ENCODE assay signal across 10 mouse cellular contexts in the genomic region with DNA sequence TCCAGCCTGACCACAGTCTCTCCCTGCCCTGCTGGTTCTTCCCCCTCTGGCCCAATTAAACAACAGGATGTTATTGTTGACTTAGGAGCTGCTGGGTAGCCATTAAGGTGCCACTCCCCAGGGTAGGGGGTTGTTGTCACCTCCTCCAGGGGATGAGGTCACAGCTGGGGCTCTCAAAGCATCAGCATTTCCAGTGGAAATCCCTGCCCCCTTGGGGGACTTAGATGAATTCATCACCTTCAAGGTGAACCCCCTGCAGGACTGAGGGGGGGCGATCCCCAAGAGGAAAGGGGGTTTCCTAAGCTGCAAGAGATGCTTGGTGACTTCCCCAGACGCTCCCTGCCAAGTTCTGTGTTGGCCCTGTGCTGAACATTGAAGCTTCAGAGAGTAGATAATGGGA. TPM values are rescaled to one million over a fixed set of nuclear protein-coding genes. Genes with fewer than 3 reads are reported as not detected.
DNase-seq lines count a peak whose midpoint lies in the region; ATAC-seq and TF ChIP-seq lines count a peak whose summit lies in the region.
"Had no signal": no experiment of that assay in that cellular context is flagged by ENCODE, and none has a peak within 500 bp of the region (broad histone marks: within the 10 kb centered on the region; RNA-seq: fewer than 3 reads in every experiment).

No protein-coding gene starts in this region.

- H3K4me2 ChIP-seq in heart, embryonic 12.5 days, result no peak overlapping the region
- H3K4me2 ChIP-seq in lung, postnatal 0 days (replicated peaks; ENCODE audit: low read depth, low read length), result peak overlapping the region; percentile 95
- H3K4me2 ChIP-seq: limb, embryonic 13.5 days had no signal

- no peaks in the 10 kb centered on the region for H3K36me3 ChIP-seq in heart, embryonic 12.5 days
- H3K36me3 ChIP-seq in lung, postnatal 0 days (ENCODE audit: insufficient read depth, low read length), result no peaks in the 10 kb centered on the region
- H3K36me3 ChIP-seq: limb, embryonic 13.5 days had no signal

- no peak for TF ChIP-seq POLR2A in cortical plate, adult 2 months (IDR thresholded peaks at IDR 0.05; ENCODE audit: extremely low read depth, insufficient read depth, low read length)

- no peak overlapping the region for H3K9ac ChIP-seq in heart, embryonic 12.5 days
- no peak overlapping the region for H3K9ac ChIP-seq in lung, postnatal 0 days (replicated peaks; ENCODE audit: low read depth)
- H3K9ac ChIP-seq: limb, embryonic 13.5 days had no signal

- H3K4me3 ChIP-seq in heart, embryonic 12.5 days, result no peak overlapping the region
- H3K4me3 ChIP-seq in lung, postnatal 0 days (ENCODE audit: low read depth, low read length), result peak overlapping the region; percentile 75; the same call in 1 of the 2 replicates
- peak overlapping the region; percentile 98 for H3K4me3 ChIP-seq in cortical plate, adult 2 months (ENCODE audit: insufficient read depth, low read length)
- H3K4me3 ChIP-seq: limb, embryonic 13.5 days had no signal

- DNase-seq in heart, adult 18-20 months, result peak; percentile 18 to 48
- no peak for DNase-seq in lung, postnatal 0 days (ENCODE audit: low spot score)
- no peak for DNase-seq in lung, postnatal 25 days (ENCODE audit: low spot score)
- peak; percentile 57 for DNase-seq in induced T-regulatory cell, adult 2 months (ENCODE audit: low read depth)
- no peak for DNase-seq in frontal cortex, postnatal 10 days (ENCODE audit: low spot score in 2 of 2)
- DNase-seq: gastrocnemius, postnatal 25 days; kidney, adult 8-10 months had no signal

- TF ChIP-seq CTCF in lung, postnatal 0 days (IDR thresholded peaks at IDR 0.05), result no peak
- no peak for TF ChIP-seq CTCF in cortical plate, adult 2 months (IDR thresholded peaks at IDR 0.05; ENCODE audit: extremely low read depth, insufficient read depth, low read length)

- ATAC-seq in heart, embryonic 12.5 days (ENCODE audit: insufficient number of reproducible peaks, low FRiP score), result no peak
- ATAC-seq in lung, postnatal 0 days, result no peak

- peaks cover 82% of the 10 kb centered on the region for H3K27me3 ChIP-seq in heart, embryonic 12.5 days (replicated peaks)
- H3K27me3 ChIP-seq in lung, postnatal 0 days (replicated peaks; ENCODE audit: insufficient read depth, low read length), result peaks cover 12% of the 10 kb centered on the region; the same call in 1 of the 2 replicates

- WGBS in heart, embryonic 12.5 days, result 13% methylated on average over 2 of the region's 2 CpGs
- WGBS in lung, postnatal 0 days, result 28% methylated on average over 2 of the region's 2 CpGs

- no peak overlapping the region for H3K27ac ChIP-seq in heart, embryonic 12.5 days (ENCODE audit: poor library complexity, severe bottlenecking)
- H3K27ac ChIP-seq in lung, postnatal 0 days (ENCODE audit: low read length), result no peak overlapping the region
- H3K27ac ChIP-seq in cortical plate, adult 2 months (ENCODE audit: insufficient read depth, low read length), result no peak overlapping the region
- H3K27ac ChIP-seq: limb, embryonic 13.5 days had no signal

- peak; percentile 22 for TF ChIP-seq EP300 in lung, postnatal 0 days (IDR thresholded peaks at IDR 0.05)

- H3K4me1 ChIP-seq in heart, embryonic 12.5 days (replicated peaks), result peaks cover 13% of the 10 kb centered on the region
- H3K4me1 ChIP-seq in lung, postnatal 0 days (ENCODE audit: insufficient read depth, low read depth, low read length), result no peaks in the 10 kb centered on the region; the same call in 1 of the 2 replicates
- H3K4me1 ChIP-seq in cortical plate, adult 2 months (ENCODE audit: control insufficient read depth, insufficient read depth, low read length), result peaks cover 21% of the 10 kb centered on the region

- H3K9me3 ChIP-seq in heart, embryonic 12.5 days (replicated peaks), result no peaks in the 10 kb centered on the region
- no peaks in the 10 kb centered on the region for H3K9me3 ChIP-seq in lung, postnatal 0 days (ENCODE audit: low read length)
- H3K9me3 ChIP-seq: limb, embryonic 13.5 days had no signal

RNA-seq across cellular contexts. Expression of gene Sema7a, which starts 3.2 kb away (rescaled TPM):
- 10 to 100 TPM; 31.7 to 31.8 TPM for total RNA-seq in heart, adult 18-20 months (2021)
- 0.14 and 0.18 TPM in 2 replicates for polyA plus RNA-seq in heart, embryonic 12.5 days (2016; fragmentation: Nextera tagmentation; extraction: Ambion mirVana)
- 6.2 and 8.4 TPM in 2 replicates for polyA plus RNA-seq in lung, postnatal 0 days (2015; fragmentation: Nextera tagmentation; extraction: Ambion mirVana)
- polyA plus RNA-seq in cortical plate, adult 2 months (2012; rRNA removed), result 147 and 154 TPM in 2 replicates

RNA-seq across cellular contexts. Expression of gene Ubl7, which starts 32.3 kb away (rescaled TPM):
- total RNA-seq in heart, adult 18-20 months (2021), result 10 to 100 TPM; 84.5 to 91.1 TPM
- polyA plus RNA-seq in heart, embryonic 12.5 days (2016; fragmentation: Nextera tagmentation; extraction: Ambion mirVana), result 103 and 104 TPM in 2 replicates
- polyA plus RNA-seq in lung, postnatal 0 days (2015; fragmentation: Nextera tagmentation; extraction: Ambion mirVana), result 120 and 121 TPM in 2 replicates
- polyA plus RNA-seq in cortical plate, adult 2 months (2012; rRNA removed), result 144 and 145 TPM in 2 replicates

Comparison
In these comparisons a context has a peak if more than half of its experiments do, and no peak if none do; other contexts are left out.
1. DNase-seq: peak in heart, adult 18-20 months (2 of 2) and induced T-regulatory cell, adult 2 months (single experiment); none in lung, postnatal 0 days (single experiment), lung, postnatal 25 days (single experiment) and frontal cortex, postnatal 10 days (0 of 2).
2. RNA of gene Sema7a, which starts 3.2 kb away (polyA plus RNA-seq): 147 to 154 TPM in cortical plate, adult 2 months; 6.2 to 8.4 TPM in lung, postnatal 0 days and 0.14 to 0.18 TPM in heart, embryonic 12.5 days; every median in the first group is over 10 times any median in the second.